Mouse (Mus musculus) cerebral cortex, adult 2 months (tissue): Measurements from ENCODE around the gene Kcne2.

Source experiments
- WGBS: fragments of 180-500 bp; shearing (Covaris S2); methylation state at CpG from one replicate; pipeline ENCODE4 v1.1.7; 2018; 5-methylcytosine and 5-hydroxymethylcytosine counted together

Kcne2 gene

DNA sequence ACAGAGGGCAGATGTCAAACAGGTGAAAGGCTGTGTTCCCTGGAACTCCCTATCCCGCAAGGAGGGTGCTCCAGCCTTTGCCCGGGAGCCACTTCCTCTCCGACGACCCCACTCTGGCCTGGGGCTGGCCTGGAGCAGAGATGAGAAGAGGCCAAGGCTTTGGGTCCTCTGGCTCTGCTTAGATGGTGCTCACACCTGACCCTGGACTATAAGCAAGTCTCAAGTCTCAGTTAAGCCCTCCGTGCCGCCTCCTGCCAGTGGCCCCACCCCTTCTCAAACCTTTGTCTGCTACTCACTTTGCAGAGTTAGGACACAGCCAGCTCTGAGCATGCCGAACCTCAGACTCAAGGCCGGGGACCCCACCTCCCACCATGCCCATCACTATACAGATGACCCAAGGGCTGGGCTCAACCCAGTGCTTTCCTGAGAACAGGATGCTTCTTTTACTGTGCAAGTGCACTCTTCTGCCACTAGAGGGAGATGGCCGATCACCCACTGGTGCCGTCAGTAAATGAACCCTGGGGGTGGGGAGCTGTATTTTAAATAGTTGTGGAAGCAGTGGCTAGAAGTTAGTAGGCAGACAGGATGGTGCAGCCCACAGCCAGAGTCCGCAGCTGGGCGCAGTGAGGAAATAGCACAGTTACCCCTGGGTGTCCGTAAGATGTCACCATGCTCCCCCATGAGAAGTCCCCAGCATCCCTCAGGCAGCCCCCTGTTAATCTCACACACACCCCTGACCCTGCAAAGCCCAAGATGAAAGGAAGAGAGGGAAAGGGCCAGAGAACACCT lies 22.0 kb downstream of the Kcne2 start:
- WGBS: 45% methylated on average over 13 of the region's 13 CpGs

DNA sequence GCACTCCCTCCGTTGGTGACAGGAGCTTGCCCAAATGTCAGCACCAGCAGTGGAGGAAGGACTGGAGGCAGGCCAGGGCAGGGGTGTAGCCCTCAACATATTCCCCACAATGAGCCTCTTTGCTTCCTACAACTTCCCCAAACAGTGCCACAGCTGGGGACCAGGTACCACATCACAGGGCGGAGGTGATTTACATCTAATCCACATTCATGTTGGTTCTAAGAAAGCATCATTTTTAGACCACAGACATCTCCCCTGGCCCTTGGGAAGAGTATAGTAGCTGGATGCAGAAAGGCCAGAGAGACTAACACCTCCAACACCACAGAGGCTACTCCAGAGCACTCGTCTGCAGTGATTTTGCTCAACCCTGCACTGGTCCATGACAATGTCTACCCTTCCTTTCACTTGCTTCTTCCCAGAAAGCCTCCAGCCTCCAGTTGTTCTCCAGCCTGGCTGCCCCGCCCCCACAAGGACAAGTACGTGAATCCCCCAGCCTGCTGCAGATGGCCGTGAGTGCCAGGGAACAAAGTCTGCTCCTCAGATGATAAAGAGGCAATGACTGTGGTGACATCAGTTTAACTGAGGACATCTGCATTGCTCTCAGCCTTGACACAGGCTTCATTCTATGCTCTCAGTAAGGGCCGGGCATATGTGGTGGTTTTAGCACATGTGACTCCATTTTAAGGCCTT lies 24.0 kb downstream of the Kcne2 start:
- 72% methylated on average over 7 of the region's 7 CpGs for WGBS

DNA sequence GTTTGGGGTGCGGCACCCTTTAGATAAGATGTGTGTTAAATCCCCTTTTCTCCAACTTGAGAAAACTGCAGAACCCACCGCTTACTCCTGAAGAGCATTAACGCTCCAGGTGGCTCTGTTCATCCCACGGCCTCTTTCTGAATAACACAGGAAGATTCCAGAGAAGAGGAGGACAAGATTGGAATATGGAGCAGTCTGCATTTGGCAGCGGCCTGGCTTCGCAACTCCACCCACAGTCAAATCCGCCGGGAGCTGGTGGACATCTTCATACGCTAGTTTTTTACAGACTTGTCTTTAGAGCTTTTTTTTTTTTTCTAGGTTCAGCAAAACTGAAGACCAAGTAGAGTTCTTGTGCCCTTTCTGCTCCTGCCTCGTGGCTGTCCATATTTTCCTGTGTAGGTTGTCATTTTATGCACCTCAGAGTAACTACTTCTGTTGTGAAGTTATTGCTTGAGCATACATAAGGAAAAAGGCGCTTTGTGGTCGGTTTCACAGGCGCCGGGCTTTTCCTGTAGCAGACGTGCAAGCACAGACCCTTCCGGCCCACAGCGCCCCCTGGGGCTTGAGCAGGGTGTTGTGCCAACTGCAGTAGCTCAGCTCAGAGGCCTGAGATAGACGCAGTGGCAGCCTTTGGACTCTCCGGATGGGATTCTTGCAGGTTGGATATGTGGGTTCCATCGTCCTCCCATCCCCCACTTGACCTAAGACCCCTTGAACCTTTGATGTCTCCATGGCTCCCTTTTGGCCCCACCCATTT lies 27.3 kb downstream of the Kcne2 start:
- 39% methylated on average over 20 of the region's 20 CpGs for WGBS

DNA sequence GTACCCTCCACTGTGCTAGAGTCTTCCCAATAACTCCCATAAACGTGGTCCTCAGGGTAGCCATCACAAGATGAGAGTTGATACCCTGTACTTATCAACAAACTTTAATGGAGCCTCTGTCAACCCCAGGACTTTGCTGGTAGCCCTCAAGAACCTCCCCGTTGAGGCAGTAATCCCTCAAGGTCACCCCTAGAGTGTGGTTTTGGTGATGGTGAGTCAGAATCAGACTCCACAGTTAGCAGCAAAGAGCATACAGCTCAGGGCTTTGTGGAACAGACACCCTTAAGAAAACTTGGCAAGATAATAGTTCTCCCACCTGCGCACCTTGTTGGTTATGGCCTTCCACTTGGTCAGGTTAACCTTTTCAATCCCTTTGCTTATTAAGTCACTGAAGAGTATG lies 28.2 kb downstream of the Kcne2 start:
- WGBS: 87% methylated on average over 3 of the region's 3 CpGs

DNA sequence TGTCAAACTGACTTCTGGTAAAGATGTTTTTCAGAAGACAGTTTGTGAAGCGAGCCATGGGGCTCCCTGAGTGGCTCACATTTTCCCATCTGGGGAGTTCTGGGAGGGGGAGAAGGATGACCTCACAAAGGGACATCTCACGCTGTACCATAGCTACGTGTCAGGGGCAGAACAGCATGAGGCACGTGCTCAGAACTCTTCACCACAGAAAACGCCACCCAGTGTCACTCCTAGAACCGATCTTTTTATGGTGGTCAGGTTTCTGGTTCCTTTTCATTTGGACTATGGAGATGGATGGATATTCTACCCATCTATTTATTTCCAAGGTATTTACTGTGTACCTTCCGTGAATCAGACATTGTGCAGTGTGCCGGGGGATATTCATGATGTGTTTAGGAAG lies 29.2 kb downstream of the Kcne2 start, which contains the start of gene Fam243:
Gene Fam243 (minus strand): TSS at position 101 of the 400 bp plus-strand sequence.
- WGBS: 94% methylated on average over 8 of the region's 8 CpGs

DNA sequence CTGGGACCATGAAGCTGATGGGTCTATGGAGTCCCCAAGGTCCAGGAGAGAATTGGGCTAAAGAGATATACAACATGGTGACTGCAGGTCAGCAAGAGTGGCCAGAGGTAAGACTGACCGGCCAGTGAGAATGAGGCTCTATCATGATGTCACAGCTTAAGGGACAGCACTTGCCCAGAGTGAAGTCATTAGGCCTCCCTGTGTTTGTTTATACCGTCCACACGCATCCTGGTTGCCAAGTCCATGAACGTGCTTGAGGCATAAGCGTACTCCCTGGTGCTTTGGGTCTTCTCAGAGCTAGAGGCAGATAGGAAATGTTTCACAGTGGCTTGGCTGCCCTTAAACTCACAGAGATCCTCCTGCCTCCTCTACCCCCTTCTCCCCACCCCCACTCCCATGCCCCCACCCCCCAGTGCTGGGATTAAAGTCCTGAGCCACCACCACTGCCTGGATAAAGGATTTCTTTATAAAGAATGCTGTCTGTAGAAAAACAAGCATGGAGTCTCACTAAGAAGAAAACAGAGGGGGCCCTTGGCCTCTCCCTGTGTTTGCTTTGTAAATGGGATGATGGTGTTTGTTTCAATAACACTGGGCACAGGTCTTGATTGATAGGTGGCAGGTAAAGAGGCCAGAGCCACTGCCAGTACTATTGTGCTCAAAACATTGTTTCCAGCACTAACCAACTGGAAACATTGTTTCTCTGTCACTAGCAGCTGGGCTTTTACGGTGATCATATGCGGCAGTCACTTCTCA lies 32.3 kb downstream of the Kcne2 start:
- WGBS: 74% methylated on average over 7 of the region's 7 CpGs

DNA sequence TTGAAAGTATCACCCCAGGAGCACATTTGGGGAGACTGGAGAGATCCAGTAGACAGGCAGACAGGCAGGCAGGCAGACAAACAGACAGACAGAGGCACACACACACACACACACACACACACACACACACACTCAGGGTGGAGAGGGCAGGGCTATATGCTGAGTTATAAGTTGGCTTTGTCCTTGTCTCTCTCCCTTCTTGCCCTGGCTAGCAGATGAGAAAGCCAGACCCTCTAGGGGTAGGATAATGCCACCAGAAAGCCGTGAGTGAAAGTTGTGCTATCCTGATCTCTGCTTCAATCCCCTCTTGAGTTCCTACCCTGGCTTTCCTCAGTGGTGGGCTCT lies 32.8 kb downstream of the Kcne2 start:
- 88% methylated on average over 1 of the region's 1 CpGs for WGBS

DNA sequence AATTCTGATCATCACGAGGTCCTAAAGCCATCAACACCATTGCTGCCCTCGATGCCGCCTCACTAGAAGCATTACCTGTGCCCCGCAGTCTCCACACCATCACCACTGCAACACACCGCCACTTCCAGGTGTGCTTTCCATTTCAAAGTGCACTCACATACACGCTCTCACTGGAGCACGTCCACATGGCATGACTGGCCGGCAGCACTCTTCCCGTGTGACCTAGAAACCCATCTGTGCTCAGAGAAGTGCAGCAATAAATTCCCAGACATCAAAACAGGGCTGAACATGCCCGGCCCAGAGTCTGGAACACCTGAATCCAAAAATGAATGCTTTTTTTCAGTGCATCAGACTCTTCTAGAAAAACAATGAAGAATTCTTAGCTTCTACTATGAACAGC lies 35.7 kb downstream of the Kcne2 start:
- WGBS: 82% methylated on average over 10 of the region's 10 CpGs

DNA sequence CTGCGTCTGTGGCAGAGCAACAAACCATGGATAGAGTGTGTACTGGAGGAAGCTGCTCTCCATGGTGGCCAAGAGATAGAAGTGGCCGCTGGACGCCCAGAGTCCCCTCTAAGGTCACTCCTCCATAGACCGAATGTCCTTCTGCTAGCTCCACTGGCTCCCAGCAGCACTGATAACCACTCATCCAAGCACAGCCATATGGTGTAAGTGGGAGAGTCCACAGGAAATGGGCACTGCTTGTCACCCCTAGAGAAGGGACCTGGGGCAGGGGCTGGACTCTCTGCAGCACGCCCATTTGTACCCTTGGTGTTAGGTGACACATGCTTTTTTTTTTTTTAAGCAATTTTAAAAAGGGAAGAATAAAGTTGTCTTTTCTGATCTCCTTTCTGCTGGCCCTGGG lies 38.8 kb downstream of the Kcne2 start:
- 84% methylated on average over 5 of the region's 5 CpGs for WGBS

DNA sequence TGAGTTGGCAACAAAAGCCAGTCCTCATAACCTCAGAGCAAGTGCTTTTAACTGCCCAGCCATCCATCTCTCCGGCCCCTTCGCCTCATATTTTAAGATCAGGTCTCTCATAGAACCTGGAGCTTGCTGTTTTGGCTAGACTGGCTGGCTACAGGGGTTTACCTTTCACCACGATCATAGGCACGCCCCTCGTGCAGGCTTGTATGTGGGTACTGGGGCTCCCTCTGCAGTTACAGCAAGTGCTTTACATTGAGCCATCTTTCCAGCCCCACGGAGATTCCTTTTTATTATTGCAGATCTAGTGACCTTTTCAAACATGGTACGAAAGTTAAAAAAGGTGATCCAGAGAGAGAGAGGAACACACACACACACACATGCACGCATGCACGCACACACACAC lies 42.4 kb downstream of the Kcne2 start:
- WGBS: 66% methylated on average over 9 of the region's 9 CpGs

DNA sequence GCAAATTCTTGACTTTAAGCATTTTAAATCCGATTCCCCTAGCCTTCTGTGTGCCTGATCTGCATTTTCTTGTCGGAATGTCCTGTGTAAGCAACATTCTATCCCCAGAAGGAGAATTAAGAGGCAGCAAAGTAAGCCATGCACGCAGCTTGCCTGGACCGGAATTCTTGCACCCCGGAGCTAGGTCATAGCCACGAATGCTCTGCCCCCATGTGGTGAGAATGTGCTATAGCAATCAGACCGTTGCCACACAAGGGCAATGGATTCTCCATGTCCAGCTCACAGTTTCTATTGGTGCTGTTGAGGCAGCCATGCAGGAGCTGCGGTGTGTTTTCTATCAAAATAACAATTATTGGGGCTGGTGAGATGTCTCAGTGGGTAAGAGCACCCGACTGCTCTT lies 44.1 kb downstream of the Kcne2 start:
- 3% methylated on average over 9 of the region's 9 CpGs for WGBS

DNA sequence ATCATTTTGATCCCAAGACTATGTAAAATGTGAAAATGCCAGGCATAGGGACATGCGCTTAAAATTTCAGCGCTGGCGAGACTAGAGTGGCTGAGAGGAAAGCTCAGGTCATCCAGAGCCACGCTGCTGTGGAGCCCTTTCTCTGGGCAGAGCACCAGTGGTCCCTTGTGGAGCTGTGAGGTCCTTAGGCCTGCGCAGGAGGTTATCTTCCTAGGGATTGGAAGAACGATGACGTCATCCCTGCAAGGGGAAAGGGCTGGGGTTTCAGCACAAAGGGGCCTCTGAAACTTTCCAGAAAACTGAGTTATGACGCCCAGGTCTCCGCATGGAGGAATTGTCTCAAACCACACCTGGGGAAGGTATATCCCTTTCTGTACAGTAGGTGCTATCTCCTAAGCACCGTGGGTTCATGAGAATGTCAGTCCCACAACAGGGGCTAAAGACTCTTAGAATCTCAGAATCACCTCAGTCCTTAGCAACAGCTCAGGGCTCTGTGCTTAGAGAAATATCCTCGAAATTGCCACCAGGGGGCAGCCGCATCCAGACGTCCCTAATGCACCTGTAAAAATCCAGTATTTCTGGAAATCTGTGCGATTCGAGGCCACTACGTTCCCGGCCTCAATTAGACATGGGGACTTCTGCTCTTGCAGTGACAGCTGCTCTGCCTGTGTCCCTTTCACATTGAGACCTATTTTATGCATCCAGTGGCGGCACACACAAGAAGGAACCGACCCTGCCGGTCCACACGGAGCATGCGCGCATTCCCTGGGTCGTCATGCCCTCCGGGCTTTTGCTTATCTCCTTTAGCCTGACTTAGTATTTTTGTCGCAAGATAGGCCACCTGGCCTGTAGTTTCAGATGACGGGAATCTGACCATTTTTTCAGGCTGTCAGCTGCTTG lies 48.7 kb downstream of the Kcne2 start:
- WGBS: 27% methylated on average over 27 of the region's 27 CpGs

DNA sequence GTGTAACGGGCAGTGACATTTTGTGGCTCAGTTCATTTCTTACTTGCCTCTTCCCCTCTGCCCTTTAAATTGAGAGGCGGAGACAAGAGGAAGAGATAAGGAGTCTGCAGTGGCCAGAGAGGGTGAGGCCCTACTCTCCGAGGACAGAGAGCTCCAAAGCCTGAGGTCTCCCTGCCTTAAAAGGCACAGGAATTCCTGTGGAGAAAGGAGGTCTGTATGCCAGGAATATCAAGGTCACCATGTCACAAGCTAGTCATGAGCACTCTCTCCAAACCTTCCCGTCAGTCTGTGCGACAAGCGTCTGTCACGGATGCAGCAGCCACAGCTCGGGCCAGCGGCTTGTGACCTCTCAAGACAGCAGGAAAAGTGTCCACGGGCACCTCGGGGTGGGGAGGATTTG lies 53.0 kb downstream of the Kcne2 start:
- WGBS: 80% methylated on average over 11 of the region's 11 CpGs

DNA sequence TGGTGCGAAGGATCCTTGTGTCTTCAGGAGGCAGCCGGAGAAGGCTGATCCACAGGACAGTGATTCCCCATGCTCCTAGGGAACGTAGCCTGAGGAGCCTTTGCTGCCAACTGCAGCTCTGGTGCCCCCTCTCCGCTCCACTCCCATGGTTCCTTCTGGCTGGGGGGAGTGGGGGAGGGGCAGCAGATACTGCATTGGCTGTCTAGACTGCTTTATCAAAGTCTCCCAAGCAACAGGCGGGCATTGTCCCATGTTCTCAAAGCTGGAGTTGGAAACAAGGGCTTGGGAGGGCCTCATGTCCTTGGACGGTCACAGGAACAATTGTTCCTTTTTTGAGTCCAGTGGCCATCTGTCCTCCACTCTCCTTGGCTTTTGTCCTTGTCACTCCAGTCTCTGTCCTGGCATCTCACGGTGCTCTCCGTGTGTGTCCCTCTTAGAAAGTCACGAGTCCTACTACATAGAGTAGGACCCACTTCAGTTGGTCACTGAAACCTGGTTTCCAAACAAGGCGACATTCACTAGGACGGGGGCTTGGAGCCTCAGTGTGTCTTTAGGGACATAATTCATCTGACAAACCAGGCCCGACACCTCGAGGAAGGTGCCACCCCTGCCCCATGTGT lies 54.2 kb downstream of the Kcne2 start:
- WGBS: 77% methylated on average over 13 of the region's 13 CpGs
